Mouse (Mus musculus) hindbrain, embryonic 10.5 days (tissue): ENCODE measurements around the gene Bax. TPM values are rescaled to one million over a fixed set of nuclear protein-coding genes. Genes with fewer than 3 reads are reported as not detected.

Experiments
- DNase-seq: peaks from one replicate; pipeline ENCODE4 v3.0.0-alpha.2; 2017; ENCODE audit warnings: low spot score
- H3K27ac ChIP-seq: fragments of 300-500 bp; sonication (generic); 2 replicates; pipeline ENCODE4 v1.5.1; 2016; ENCODE audit warnings: mild to moderate bottlenecking, moderate library complexity
- H3K27me3 ChIP-seq: fragments of 300-500 bp; sonication (generic); 2 replicates; pipeline ENCODE4 v1.6.1; 2016; ENCODE audit warnings: mild to moderate bottlenecking; ENCODE audit not compliant: poor library complexity, insufficient read depth, severe bottlenecking
- H3K36me3 ChIP-seq: fragments of 300-500 bp; sonication (generic); 2 replicates; pipeline ENCODE4 v1.6.1; 2016; ENCODE audit warnings: mild to moderate bottlenecking, moderate library complexity
- H3K4me1 ChIP-seq: fragments of 300-500 bp; sonication (generic); replicated peaks from 2 replicates; pipeline ENCODE4 v1.6.1; 2016; ENCODE audit warnings: mild to moderate bottlenecking
- H3K4me3 ChIP-seq: fragments of 300-500 bp; sonication (generic); 2 replicates; pipeline ENCODE4 v1.5.1; 2016; ENCODE audit warnings: mild to moderate bottlenecking, moderate library complexity
- H3K9me3 ChIP-seq: fragments of 300-500 bp; sonication (generic); 2 replicates; pipeline ENCODE4 v1.6.1; 2016; ENCODE audit warnings: mild to moderate bottlenecking, moderate library complexity
- WGBS: fragments of 180-500 bp; shearing (Covaris S2); methylation state at CpG from one replicate; pipeline ENCODE4 v1.1.7; 2016; 5-methylcytosine and 5-hydroxymethylcytosine counted together
- polyA plus RNA-seq: library from polyadenylated mRNA; unstranded; fragments of >200 nt; fragmentation: Nextera tagmentation; extraction: Ambion mirVana; gene quantifications from 2 replicates; pipeline ENCODE4 v1.2.1, GENCODE M21; 2016

The Bax gene
- polyA plus RNA-seq, result 264 and 295 TPM in 2 replicates

DNA sequence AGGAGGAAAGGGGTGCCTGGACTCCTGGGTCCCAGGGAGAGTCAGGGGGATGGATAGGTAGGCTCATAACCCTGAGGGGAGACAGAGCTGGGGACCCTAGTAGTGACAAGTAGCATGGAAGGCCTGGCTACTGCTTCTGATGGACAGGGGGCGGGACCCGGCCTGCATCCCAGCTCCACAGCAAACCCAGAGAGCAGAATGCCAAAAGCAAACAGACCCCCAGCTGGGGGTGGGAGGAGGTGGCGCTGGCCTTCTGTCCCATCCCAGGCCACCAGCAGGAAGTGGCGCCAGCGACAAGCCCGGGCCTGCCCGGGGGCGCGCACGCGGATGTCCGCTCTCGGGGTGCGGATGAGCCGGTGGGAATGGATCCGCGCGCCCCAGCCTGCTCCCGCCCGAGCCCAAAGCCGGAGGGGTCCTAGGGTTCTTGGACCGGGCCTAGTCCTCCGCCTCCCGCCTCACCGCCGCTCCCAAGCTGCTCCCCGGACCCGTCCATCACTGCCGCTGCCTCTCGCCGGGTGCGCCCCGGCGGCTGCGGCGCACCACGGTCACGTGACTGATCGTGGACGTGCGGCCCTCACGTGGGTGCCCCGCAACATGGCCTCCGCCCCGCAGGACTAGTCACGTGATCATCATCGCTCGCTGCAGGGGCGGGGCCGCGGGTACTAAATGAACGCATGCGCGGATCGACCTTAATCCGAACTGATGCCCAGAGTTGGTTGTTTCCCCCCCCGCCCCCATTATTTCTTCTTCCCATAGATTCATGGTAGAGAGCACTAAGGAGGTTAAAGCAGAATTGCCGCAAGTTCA is at the start of gene Bax:
Gene Bax, minus strand, starts transcription at position 616 of the 807 bp plus-strand sequence.
- Histone ChIP-seq H3K27me3 (no peaks in the 10 kb centered on the region), H3K4me1 (peaks cover 28% of the 10 kb centered on the region), H3K9me3 (no peaks in the 10 kb centered on the region), H3K36me3 (peaks cover 40% of the 10 kb centered on the region), H3K4me3 (peak within 1 kb of the TSS; percentile 84), H3K27ac (peak within 1 kb of the TSS; percentile 94)
- DNase-seq, result peak; percentile 96
- WGBS, result under 1% methylated on average over 54 of the region's 58 CpGs

DNA sequence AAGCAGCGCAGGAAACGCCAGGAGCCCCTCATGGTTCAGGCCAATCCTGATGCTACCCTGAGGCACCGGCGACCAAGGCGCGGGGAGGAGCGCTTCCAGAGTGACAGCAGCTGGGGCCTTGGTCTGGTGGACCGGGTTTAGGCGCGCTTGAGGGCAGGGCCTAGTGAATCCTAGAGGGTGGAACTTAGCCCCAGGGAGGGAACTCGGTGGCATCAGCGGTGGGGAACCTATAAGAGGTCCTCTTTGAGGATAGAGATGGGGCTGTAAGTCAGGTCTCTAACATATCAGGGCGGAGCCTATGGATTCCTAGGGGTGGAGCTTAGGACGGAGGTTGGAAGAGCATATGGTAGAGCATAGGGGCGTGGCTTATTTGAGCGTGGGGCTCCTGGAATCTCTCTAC is 48.7 kb upstream of the Bax start:
- Histone ChIP-seq H3K9me3 (no peaks in the 10 kb centered on the region), H3K27me3 (no peaks in the 10 kb centered on the region), H3K4me3 (peak overlapping the region; percentile 26), H3K4me1 (peaks cover 10% of the 10 kb centered on the region; the same call in 1 of the 2 replicates), H3K27ac (0 out of 2 replicates have a peak overlapping the region, but pooled peaks have one; percentile 59), H3K36me3 (no peaks in the 10 kb centered on the region)
- DNase-seq, result peak; percentile 33
- WGBS, result 29% methylated on average over 16 of the region's 16 CpGs

- DNase-seq, result no peak
- Histone ChIP-seq H3K27ac (no peak overlapping the region), H3K36me3 (no peaks in the 10 kb centered on the region), H3K4me1 (peaks cover 14% of the 10 kb centered on the region), H3K27me3 (no peaks in the 10 kb centered on the region), H3K4me3 (no peak overlapping the region), H3K9me3 (no peaks in the 10 kb centered on the region)
- WGBS, result 84% methylated on average over 7 of the region's 7 CpGs
Observed at GRCm38 (mm10) chr7:45514411-45514810, 47.7 kb upstream of the Bax start.

GRCm38 (mm10) chr7:45509912-45510787 is 43.5 kb upstream of the Bax start, which contains the start of gene Nucb1:
Gene Nucb1, minus strand, starts transcription at chr7:45510406.
- Histone ChIP-seq H3K36me3 (peaks cover 29% of the 10 kb centered on the region), H3K4me3 (peak within 1 kb of the TSS; percentile 83), H3K4me1 (peaks cover 19% of the 10 kb centered on the region), H3K9me3 (no peaks in the 10 kb centered on the region), H3K27me3 (no peaks in the 10 kb centered on the region), H3K27ac (peak within 1 kb of the TSS; percentile 93)
- DNase-seq, result peak; percentile 91
- WGBS, result under 1% methylated on average over 44 of the region's 44 CpGs

DNA sequence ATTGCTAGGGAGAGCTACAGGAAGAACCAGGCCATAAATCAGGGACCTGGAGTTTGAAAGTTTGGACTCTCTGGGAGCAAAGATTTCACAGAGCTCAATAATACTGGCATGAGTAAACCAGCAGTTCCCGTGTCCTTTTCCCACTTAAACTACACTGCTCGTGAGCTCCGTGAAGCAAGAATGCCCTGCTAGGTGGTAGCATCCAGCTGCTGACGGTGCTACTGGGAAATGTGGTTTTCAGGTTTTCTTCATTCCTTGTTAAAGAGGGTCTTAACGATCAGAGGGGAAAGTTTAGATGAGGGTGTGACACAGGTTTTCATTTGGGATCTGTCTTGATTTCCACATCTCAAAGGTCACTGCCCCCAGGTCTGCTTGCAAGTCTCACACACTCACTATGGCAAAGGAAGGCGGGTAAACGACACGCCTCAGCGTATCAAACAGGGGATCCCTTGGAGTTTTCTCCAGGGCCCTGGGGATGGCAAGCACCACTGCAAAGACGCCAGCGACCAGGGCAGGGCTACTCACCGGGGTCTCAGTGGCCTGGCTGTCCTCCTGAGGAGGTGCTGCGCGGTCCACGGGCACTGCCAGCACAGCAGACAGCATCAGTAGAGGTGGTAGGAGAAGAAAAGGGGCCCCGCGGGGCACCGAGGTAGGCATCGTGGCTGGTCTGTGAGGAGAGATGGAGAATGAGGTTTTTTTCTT is 42.6 kb upstream of the Bax start:
- no peak for DNase-seq
- Histone ChIP-seq H3K4me3 (peak overlapping the region; percentile 83), H3K27me3 (no peaks in the 10 kb centered on the region), H3K27ac (peak overlapping the region; percentile 93), H3K4me1 (peaks cover 17% of the 10 kb centered on the region), H3K9me3 (no peaks in the 10 kb centered on the region), H3K36me3 (peaks cover 35% of the 10 kb centered on the region)
- 48% methylated on average over 19 of the region's 19 CpGs for WGBS

- Histone ChIP-seq H3K27ac (no peak overlapping the region), H3K4me1 (peaks cover 17% of the 10 kb centered on the region), H3K9me3 (no peaks in the 10 kb centered on the region), H3K27me3 (no peaks in the 10 kb centered on the region), H3K36me3 (peaks cover 35% of the 10 kb centered on the region), H3K4me3 (peak overlapping the region; percentile 83; the same call in 1 of the 2 replicates)
- 91% methylated on average over 6 of the region's 6 CpGs for WGBS
- DNase-seq, result no peak
Observed at GRCm38 (mm10) chr7:45508561-45508960, 41.9 kb upstream of the Bax start.

DNA sequence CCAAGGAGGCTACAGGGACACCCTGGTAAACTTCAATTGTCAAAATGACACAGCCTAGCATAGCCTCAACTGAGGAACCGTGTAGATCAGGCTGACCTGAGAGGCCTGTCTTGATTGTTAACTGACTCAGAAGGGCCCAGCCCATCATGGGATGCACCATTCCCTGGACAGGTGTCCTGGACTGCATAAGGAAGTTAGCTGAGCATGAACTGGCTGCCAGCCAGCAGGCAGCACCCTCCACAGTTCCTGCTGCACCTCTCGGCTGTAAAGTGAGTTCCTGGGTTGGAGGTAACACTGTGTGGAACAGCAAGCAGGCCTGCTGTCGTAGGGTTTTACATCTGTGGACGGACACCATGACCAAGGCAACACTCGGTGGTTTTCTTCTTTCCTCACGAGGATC is 40.9 kb upstream of the Bax start:
- Histone ChIP-seq H3K36me3 (peaks cover 40% of the 10 kb centered on the region), H3K9me3 (no peaks in the 10 kb centered on the region), H3K4me1 (peaks cover 21% of the 10 kb centered on the region), H3K4me3 (no peak overlapping the region), H3K27ac (no peak overlapping the region), H3K27me3 (no peaks in the 10 kb centered on the region)
- 92% methylated on average over 6 of the region's 6 CpGs for WGBS
- no peak for DNase-seq

DNA sequence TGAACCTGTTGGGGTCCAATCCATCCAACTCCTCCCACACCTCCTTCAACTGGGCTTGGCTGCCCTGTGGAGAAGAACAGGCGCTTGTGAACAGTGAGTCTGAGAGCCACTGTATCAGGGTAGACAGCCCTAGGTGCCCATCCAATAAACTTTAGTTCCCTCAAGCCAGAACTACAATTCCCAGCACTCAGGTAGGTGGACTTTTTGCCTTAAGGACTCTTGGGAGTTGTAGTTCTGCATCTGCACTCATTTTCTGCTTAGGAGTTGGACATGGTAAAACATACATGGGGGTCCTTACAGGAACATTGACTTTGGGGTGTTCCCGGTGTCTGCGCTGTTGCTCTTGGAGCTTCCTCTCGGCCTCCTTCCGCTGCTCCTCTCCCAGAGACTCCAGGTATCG is 31.7 kb upstream of the Bax start:
- Histone ChIP-seq H3K9me3 (no peaks in the 10 kb centered on the region), H3K36me3 (peaks cover 95% of the 10 kb centered on the region), H3K4me1 (0 out of 2 replicates have a peak, but pooled peaks cover 7% of the 10 kb centered on the region), H3K27ac (no peak overlapping the region), H3K27me3 (no peaks in the 10 kb centered on the region), H3K4me3 (no peak overlapping the region)
- WGBS, result 93% methylated on average over 6 of the region's 6 CpGs
- no peak for DNase-seq

GRCm38 (mm10) chr7:45494548-45494947 is 27.9 kb upstream of the Bax start:
- Histone ChIP-seq H3K27ac (no peak overlapping the region), H3K4me3 (no peak overlapping the region), H3K27me3 (no peaks in the 10 kb centered on the region), H3K9me3 (no peaks in the 10 kb centered on the region), H3K36me3 (peaks cover 77% of the 10 kb centered on the region), H3K4me1 (peaks cover 20% of the 10 kb centered on the region)
- no peak for DNase-seq
- 79% methylated on average over 9 of the region's 9 CpGs for WGBS

GRCm38 (mm10) chr7:45492951-45493350 is 26.3 kb upstream of the Bax start:
- WGBS, result 95% methylated on average over 5 of the region's 5 CpGs
- H3K27ac ChIP-seq, result no peak overlapping the region
- no peaks in the 10 kb centered on the region for H3K27me3 ChIP-seq
- no peak overlapping the region for H3K4me3 ChIP-seq
- no peak for DNase-seq
- peaks cover 31% of the 10 kb centered on the region for H3K4me1 ChIP-seq
- no peaks in the 10 kb centered on the region for H3K9me3 ChIP-seq
- H3K36me3 ChIP-seq, result peaks cover 61% of the 10 kb centered on the region

DNA sequence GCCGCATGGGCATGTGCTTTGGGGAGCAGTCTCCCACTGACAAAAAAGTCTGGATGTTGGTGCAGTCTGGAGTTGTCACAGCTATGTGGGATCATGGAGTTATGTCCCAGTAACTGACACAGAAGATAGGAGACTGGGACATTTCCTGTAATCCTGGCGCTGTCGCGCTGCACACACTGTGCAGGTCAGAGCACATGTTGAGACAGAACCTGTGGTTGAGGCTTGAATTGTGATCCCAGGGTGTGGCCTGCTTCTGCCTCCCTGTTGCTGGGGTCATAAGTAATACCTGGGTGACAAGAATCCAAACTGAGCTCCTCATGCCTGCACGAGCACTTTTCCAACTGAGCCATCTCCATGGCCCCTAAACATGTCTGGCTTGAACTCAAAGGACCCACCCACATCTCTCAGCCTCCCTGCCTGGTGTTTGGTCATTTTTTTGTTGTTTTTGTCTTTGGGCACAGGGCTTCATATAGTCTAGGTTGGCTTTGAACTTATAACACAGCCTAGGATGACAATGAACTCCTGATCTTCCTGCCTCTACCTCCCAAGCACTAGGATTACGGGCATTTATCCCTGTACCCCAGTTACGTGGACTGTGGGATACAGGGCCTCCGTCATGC is 25.6 kb upstream of the Bax start:
- no peaks in the 10 kb centered on the region for H3K27me3 ChIP-seq
- no peak overlapping the region for H3K4me3 ChIP-seq
- DNase-seq, result no peak
- H3K27ac ChIP-seq, result no peak overlapping the region
- WGBS, result 95% methylated on average over 8 of the region's 8 CpGs
- H3K9me3 ChIP-seq, result no peaks in the 10 kb centered on the region
- H3K36me3 ChIP-seq, result peaks cover 54% of the 10 kb centered on the region
- H3K4me1 ChIP-seq, result peaks cover 36% of the 10 kb centered on the region

DNA sequence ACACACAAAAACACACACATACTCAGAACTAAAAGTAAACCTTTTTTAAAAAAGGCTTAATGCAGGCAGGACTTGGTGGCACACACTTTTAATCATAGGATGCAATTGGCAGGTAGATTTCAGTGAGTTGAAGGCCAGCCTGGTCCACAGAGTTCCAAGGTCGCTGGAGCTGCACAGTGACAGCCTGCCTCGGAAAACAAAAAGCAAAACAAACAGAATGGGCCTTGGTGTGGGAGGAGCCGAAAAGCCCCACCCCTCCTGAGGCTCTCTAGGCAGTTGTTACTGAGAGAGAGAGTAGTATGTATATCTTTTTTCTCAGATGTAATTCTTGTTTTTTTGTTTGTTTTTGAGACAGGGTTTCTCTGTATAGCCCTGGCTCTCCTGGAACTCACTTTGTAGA is 24.6 kb upstream of the Bax start:
- H3K36me3 ChIP-seq, result peaks cover 49% of the 10 kb centered on the region
- DNase-seq, result no peak
- H3K9me3 ChIP-seq, result no peaks in the 10 kb centered on the region
- no peak overlapping the region for H3K27ac ChIP-seq
- 24% methylated on average over 3 of the region's 3 CpGs for WGBS
- no peak overlapping the region for H3K4me3 ChIP-seq
- no peaks in the 10 kb centered on the region for H3K27me3 ChIP-seq
- H3K4me1 ChIP-seq, result peaks cover 39% of the 10 kb centered on the region
